Mouse (Mus musculus) kidney, postnatal 36 days (tissue): ENCODE results near the gene Scamp1.
A peak's percentile ranks its signal among the peaks of the same experiment; 100 is the strongest.

ENCODE experiments used
- DNase-seq, 2 experiments: peaks; one replicate each; pipeline ENCODE4 v3.0.0; 2021 to 2022; ENCODE audit warnings: mixed read lengths in 2 of 2

Scamp1 gene

DNA sequence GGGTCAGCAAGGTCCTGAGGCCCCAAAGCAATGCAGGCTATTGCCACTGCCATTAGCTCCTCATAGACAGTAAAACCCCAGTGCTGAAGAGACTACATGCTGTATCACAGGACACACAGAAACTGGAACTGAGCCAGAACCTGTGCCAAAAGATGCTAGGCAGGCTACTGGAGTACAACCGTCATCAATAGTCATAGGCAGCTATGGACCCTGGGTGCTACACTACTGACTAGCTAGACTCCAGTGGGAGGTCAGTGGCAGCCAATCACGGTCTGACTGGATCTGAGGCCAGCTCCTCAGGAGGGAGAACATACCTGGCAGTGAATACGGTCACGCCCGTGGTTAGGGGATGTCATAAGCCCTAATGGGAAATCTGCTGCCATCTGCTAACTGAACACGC, 14.4 kb downstream of the Scamp1 start:
- no peak for DNase-seq

DNA sequence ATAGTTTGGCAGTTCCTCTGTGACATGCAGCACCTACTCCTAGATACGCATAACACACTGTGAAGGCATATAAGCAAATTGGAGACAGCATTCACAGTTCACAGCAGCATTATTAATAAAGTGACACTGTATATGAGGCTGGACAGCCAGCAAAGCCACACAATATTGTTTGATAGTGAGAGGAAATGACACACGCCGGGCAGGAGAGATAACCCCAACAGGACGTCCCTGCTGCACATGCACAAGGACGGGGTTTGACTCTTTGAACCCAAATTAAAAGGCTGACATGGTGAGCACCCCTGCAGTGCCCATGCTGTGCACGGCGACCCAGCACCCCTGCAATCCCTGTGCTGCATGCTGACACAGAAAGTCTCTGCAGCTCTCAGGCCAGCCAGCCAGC, 17.5 kb downstream of the Scamp1 start:
- DNase-seq: no peak

DNA sequence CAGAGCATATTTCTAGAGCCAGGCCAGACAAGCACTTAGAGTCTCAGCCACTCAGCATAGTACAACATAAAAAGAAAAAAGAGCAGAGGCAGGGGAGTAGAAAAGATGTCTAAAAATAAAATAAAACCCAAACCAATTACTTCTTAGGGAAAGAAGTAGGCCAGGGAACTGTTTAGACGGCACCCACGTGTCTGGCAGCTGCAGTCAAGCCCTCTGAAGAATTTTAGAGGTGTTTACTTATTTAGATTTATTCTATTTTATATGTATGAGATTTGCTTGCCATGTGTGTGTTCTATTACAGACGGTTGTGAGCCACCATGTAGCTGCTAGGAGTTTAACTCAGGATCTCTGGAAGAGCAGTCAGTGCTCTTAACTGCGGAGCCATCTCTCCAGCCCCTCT, 18.5 kb downstream of the Scamp1 start:
- DNase-seq: no peak

DNA sequence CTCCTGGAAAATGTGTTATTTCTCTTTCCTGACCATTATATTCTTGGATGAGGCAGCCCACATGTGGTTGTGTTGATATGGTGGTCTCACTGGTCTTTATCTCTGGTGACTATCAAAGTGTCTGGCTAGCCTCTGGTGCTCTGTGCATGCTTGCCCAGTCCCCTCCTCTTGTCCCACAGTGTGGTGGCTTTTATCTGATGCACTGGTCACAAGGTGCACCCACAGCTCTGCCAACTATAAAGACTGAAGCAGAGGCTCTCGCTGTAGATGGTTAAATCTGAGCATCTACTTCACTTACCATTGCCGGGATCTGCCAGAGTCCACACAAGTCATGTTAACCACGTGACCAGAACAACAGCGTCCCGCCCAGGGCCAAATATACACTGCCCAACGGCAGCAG, 19.1 kb downstream of the Scamp1 start:
- DNase-seq: no peak

DNA sequence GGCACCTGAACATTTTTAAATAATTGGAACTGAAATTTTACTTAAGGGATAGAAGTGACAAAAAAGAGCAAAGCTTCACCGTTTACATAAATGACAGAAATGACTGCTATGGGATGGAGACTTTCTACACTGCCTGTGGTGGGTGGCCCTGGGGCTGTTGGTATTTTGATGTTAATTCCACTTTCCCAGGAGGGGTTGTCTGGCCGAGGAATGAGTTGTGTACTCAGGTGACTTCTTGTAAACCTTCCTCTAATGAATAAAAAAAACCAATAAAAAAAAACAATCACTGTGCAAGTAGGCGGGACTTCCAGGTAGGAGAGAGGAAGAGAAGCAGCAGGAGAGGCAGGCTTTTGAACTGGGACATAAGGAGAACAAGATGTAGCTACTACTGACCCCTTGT, 20.4 kb downstream of the Scamp1 start:
- DNase-seq: no peak

DNA sequence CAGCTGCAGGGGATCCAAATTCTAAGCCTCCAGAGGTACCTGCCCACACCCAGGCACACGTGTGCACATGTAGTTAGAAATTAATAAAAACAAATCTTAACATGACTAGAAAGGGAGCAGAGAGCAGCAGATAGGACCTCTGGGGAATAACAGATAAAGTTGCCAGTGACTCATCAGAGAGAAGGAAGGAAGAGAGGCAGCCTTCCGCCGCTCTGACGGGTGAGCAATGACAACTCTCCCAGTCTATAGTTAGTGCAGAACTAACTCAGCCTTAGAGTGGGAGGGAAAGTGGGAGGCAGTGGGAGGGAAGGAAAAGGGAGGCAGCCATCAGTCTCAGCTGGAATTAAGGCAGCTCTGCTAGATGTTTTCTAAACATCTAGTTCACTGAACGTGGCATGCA, 21.7 kb downstream of the Scamp1 start:
- DNase-seq: no peak

DNA sequence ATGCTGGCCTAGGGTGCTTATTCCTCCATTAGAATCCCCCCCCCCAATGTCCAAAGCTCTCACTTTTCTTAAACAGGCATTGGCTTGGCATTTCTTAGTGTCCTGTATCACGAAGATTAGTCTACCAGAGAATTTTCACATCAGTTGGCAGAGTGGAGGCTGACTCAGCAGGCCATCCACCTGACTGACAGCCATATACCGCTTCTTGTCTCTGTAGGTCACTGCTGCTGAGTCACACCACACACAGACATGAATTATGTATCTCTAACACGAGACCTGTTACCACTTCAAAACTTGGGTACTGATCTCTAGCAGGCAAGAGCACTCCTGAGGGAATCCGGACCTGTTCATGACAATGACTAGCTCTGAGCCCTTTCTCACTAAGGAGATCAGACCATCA, 23.1 kb downstream of the Scamp1 start:
- DNase-seq: no peak

DNA sequence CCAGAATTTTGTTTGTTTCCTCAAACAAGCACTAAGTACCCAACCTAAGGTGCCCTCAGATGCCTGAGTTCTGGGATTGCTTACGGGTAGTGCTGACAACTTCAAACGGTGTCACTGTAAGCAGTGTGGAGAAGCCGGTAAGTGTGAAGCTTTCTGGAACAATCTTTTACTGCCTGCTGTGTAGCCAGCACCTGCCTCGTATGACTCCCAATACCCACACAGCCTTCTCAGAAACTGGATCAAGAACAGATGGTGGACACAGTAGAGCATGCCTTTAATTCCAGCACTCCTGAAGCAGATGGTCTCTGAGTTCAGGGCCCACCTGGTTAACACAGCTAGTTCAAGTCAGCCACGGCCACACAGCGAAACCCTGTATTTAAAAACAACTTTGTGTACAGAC, 24.0 kb downstream of the Scamp1 start:
- no peak for DNase-seq

DNA sequence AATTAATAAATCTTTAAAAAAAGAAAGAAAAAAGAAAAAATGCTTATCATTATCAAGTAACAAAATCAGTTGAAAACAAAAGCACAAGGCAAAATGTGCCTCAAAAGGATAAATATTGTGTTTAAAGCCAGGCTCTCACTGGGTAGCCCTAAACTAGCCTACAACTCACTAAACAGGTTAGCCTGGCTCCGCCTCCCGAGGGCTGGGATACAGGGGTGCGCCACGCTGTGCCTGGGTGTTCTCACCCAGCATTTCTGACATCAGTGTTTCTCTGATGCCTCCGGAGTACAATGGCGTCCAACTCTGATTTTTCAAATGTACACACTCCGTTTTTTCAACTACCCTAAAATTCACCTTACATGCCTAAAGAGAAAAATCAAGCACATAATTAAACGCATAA, 24.7 kb downstream of the Scamp1 start:
- peak in 1 of 2 experiments; percentile 19 for DNase-seq

DNA sequence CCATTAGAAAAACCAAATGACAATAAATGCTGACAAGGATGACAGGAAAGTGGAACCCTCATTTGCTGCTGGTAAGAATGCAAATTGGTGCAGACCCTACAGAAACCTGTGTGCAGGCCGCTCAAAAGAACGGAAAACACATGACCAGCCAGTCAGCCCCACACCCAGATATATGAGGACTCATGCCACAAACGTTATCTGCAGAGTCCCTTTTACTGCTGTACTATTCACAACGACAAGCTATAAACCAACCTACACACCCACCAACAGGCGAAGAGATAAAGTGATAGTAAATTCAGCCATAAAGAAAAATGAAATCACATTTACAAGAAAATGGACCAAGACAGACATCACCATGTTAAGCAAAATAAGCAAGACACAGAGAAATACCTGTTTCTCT, 26.4 kb downstream of the Scamp1 start:
- no peak for DNase-seq

DNA sequence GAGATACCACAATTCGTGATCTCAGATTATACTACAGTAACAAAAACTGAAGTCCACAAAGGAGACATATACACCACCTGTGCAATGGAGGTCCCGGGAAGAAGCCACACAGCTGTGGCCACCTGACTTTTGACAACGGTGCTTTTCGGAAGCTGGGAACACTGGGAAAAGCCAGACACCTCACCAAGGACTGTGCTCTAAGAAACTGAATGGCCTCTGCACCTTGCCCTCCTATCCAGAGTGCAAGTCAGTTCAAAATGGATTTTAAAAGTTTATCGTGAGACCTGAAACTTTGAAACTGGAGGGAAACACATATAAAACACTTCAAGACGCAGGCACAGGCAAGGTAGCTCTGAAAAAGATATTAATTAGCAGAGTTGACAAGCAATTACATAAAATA, 27.1 kb downstream of the Scamp1 start:
- DNase-seq: peak; percentile 37 to 63

DNA sequence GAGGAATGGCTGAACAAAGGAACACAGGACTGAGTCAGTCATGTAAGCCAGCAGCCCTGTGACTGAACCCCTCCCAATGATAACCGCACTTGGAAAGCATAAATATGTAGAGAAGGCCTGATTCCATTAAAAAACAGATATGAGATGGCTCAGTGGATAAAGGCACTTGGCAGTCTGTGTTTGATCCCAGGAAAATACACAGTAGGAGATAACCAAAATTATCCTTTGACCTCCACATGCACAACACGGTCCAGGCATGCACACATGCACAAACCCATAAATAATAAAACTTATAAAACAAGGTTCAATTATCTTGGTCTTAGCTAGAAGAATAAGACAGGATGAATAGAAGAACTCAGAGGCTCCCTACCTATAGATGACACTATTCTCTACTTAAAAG, 27.9 kb downstream of the Scamp1 start:
- DNase-seq: no peak

DNA sequence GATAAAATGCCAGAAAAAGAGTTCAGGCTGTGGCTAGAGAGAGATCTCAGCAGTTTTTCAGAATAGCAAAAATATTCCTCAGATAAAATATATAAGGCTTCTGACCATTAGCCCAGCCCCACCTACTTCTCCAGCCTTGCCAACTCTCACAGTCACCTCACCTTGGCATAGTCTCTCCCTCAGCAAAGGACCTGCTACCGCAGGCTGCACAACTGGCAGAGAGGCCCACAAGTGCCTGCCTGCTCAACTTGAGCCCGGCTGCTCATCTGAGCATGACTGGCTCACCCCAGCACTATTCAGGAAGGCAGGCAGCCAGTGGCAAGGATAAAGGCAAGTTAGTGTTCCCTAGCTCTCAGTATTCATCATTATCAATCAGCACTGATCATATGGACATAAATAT, 30.5 kb downstream of the Scamp1 start:
- peak; percentile 58 to 64 for DNase-seq

DNA sequence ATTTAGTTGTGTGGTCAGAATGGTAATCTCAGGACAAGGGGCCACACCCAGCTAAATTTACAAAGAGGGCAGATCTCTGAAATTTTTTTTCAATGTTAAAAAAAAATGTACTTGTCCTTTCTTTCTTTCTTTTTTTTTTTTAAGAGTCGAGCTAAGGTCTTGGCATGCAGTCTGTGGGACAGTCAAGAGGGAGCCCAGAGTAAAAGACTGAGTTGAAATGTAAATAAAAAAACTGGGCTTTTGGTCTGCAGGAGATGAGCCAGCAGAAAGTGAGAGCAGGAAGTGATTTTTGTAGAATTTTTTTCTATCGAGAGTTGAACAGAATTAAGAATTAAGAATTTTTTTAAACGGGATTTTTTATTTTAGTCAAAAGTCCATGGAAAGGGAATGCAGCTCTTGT, 31.4 kb downstream of the Scamp1 start:
- no peak for DNase-seq

DNA sequence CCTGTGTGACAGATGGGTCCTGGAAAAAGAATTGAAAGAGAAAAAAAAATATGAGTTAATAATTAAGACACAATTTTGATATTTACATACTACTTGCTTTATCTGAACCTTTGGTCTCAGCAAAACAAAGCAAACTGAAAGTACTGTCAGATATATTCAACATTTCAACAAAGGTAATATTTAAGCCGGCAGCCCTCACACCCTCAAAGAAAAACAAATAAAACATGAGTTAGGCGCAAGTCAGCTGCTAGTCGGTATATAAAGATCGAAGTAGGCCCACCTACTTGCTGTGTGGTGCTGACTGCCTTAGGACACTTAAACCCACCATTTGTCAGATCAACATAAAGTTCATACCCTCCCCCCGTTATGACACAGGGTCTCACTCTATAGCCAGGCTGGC, 32.6 kb downstream of the Scamp1 start:
- no peak for DNase-seq

DNA sequence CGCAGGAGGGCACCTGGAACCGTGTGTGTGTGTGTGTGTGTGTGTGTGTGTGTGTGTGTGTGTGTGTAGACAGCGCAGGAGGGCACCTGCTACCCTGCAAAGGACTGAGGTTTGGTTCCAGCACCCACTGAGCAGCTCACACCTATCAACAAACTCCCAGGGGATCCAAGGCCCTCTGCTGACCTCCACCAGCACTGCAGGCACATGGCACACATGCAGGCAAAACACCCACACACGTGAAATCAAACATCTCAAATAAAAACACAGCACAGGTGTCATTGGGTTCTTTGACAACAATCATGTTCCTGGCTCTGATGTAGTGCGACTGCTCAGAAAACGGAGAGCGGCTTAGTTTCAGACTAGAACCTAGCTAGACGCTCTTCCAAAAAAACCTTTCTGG, 34.9 kb downstream of the Scamp1 start:
- DNase-seq: peak in 1 of 2 experiments; percentile 13

DNA sequence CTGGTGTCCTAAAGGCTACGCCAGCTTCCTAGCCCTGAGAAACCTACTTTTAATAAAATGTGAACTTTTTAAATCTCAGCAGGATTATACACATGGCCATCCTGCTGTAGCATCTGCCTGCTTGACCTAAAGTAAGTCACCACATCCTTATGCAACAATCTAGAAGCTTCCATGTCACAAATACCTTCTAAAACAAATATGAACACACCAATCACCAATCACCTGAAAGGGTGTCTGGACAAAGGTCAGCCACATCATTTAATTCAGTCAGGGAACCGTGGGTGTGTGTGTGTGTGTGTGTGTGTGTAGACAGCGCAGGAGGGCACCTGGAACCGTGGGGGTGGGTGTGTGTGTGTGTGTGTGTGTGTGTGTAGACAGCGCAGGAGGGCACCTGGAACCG, 35.5 kb downstream of the Scamp1 start:
- DNase-seq: no peak

DNA sequence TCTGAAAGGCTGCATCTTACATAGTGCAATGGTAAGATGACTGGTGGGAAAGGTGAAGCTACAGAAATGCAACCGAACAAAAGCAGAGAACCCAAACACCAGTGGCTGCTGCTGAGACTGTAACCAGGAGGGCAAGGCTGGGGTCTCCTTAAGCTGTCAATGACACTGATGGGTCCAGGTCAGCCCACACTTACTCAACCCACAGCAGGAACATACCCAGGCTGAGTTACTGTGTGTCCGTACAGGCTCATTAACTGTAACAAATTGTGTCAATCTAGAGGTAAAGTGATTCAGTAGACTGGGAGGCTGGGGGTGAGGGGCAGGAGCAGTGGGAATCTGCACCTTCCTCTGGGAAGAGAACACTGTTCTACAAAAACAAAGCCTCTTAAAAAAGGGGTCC, 42.8 kb downstream of the Scamp1 start:
- DNase-seq: no peak

DNA sequence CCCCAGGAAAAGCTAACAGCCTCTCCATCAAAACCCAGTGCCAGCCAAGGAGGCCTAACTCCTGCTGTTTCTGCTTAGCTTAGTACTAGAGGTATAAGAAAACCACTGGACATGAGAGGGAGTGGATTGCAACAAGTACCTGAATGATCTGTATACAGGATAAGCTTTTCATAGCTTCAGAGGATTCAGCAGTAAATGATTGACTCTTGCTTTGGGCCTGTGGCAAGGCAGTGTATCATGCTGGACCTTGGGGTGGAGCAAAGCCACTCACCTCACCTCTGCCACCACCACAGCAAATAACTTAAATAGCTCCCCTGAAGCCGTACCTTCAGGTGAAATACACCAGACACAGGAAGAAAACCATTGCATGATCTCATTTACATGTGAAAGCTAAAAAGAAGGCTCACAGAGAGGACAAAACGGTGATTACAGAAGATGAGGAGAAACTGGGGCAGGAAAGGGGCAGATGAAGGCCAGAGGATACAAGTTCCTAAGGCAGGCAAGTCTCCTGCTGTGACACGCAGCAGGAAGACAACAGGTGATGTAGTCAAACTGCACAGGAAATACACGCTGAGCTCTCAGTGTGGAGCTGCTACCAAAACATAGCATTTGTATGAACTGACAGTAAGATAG, 43.6 kb downstream of the Scamp1 start:
- DNase-seq: peak; percentile 16 to 29

DNA sequence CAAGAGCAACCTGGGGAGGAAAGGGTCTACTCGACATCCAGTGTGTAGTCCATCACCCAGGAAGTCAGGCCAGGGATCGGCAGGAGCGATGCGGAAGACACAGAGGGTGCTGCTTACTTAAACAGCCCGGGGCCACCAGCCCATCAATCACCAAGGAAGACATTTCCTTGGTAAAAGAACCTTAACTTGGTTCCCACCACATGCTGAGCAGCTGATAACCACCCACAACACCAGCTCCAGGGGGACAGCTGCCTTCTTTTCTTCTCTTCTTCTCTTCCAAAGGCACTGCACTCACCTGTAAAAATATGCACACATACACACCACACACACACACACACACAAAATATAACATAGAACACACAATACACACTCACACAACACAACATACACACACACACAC, 44.8 kb downstream of the Scamp1 start:
- DNase-seq: no peak

DNA sequence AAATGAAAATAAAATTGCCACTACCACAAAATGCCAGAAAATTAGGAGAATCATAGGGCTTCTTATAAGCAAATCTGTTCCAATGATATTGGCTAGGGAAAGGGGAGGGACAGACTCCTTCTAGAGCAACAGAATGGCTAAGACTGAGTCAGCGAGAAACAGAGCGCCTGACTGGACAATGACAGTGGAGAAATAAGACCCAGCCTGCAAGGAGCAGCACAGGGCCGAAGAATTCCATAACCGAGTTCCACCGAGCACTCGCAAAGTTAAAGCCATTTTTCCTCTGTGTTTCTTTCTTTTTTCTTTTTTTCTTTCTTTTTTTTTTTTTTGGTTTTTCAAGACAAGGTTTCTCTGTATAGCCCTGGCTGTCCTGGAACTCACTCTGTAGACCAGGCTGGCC, 45.5 kb downstream of the Scamp1 start:
- DNase-seq: no peak

DNA sequence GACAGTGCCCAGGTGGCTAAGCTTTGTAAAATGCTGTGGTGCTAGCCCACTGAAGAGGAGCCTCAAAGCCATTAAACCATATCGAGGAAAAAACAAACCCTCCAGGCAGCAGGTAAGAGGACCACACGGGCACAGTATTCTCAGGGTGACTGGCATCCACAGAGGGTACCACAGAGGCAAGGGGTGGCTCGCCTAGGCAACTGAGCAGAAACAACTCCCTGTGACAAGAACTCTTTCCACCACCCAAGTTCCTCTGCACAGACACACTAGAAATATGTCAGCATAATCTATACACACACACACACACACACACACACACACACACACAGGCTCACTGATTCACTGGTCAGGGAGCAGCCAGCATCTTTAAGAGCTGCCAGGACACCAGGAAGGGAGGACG, 46.2 kb downstream of the Scamp1 start:
- no peak for DNase-seq

DNA sequence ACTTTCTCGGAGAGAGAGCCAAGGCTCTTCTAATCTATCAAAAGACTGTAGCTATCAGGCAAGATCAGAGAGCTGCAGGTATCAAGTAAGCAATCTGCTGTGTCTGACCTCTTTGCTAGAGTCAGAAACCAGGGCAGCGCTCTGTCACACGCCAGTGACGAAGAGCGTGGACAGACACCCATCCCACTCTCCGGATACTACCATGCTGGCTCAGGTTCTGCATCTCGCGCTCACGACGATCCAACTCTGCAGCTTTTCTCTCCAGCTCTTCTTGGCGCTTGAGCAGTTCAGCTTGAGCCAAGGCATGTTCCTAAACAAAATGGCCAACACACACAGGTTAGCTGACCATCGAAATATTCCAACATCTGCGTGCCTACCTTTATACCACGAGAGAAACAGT, 53.8 kb downstream of the Scamp1 start:
- no peak for DNase-seq

DNA sequence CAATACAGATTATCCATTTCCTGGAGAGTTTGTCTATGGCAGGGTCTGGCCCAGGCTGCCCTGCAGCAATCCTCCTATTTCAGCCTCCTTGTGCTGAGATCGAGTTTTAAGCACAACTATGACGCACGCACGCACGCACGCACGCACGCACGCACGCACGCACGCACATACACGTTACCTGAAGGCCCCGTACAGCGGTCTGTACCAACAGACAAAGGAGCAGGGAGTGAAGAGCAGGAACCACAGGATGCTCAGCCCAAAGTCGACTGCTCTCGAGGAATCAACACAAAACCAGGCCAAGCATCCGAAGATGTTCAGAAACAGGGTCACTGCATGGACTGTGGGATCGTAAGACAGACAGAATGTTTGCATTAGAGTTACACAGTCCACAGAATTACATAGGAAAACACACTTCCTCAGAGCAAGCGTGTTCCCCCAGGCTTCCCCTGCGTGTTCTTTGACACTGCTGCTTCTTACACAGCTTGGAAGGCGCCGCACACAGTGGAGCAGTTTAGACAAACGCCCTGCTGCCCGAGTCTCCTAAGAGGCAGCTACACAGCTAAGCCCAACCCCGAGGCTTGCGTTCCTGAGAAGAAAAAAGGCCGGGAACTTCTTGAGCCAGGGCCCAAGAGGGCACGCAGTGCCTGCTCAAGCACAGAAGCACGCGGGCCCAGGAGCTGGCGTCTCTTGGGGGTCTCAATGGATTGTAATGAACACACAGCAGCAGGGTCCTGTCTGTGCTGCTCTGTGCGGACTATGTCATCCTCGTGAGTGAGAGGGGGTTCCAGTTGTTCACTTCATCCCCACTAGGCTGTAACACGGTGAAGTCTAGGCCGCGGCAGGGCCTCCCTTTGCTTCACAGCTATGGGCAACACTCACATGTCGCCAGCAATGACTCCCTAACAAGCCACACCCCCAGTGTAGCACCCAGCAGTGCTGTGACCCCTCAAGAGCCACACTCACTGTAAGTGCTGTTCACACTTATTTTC, 60.6 kb downstream of the Scamp1 start:
- no peak for DNase-seq
